Mouse (Mus musculus) heart, embryonic 13.5 days (tissue): ENCODE results near the gene Gata3. TPM values are rescaled to one million over a fixed set of nuclear protein-coding genes. Genes with fewer than 3 reads are reported as not detected.

ENCODE experiments used
- ATAC-seq: fragments of 200-750 bp; cut with Nextera tagmentation; 2 replicates; pipeline ENCODE4 v1.8.0; 2017; ENCODE audit warnings: moderate TSS enrichment; ENCODE audit not compliant: insufficient number of reproducible peaks, low FRiP score, low TSS enrichment; ENCODE audit errors: extremely low read depth
- H3K27ac ChIP-seq: fragments of 300-500 bp; sonication (generic); replicated peaks from 2 replicates; pipeline ENCODE4 v1.5.1; 2015; ENCODE audit warnings: moderate library complexity, mild to moderate bottlenecking, inconsistent platforms
- H3K27me3 ChIP-seq: fragments of 300-500 bp; sonication (generic); replicated peaks from 2 replicates; pipeline ENCODE4 v1.6.1; 2015; ENCODE audit warnings: mild to moderate bottlenecking, inconsistent platforms
- H3K36me3 ChIP-seq: fragments of 300-500 bp; sonication (generic); 2 replicates; pipeline ENCODE4 v1.6.1; 2015; ENCODE audit warnings: mild to moderate bottlenecking, inconsistent platforms
- H3K4me1 ChIP-seq: fragments of 300-500 bp; sonication (generic); 2 replicates; pipeline ENCODE4 v1.6.1; 2015; ENCODE audit warnings: inconsistent platforms
- H3K4me2 ChIP-seq: fragments of 300-500 bp; sonication (generic); 2 replicates; pipeline ENCODE4 v1.6.1; 2015; ENCODE audit warnings: inconsistent platforms, mild to moderate bottlenecking, moderate library complexity
- H3K4me3 ChIP-seq: fragments of 300-500 bp; sonication (generic); 2 replicates; pipeline ENCODE4 v1.5.1; 2015; ENCODE audit warnings: moderate library complexity, mild to moderate bottlenecking, inconsistent platforms
- H3K9ac ChIP-seq: fragments of 300-500 bp; sonication (generic); 2 replicates; pipeline ENCODE4 v1.6.1; 2015; ENCODE audit warnings: inconsistent platforms, mild to moderate bottlenecking, moderate library complexity
- H3K9me3 ChIP-seq: fragments of 300-500 bp; sonication (generic); 2 replicates; pipeline ENCODE4 v1.6.1; 2016; ENCODE audit warnings: inconsistent platforms
- WGBS: fragments of 180-500 bp; shearing (Covaris S2); methylation state at CpG from one replicate; pipeline ENCODE4 v1.1.7; 2015; ENCODE audit warnings: mixed read lengths; 5-methylcytosine and 5-hydroxymethylcytosine counted together
- polyA plus RNA-seq: library from polyadenylated mRNA; unstranded; fragments of >200 nt; fragmentation: Nextera tagmentation; extraction: Ambion mirVana; gene quantifications from 2 replicates; pipeline ENCODE4 v1.2.1, GENCODE M21; 2015

Gene Gata3
- polyA plus RNA-seq, 1 experiment from 2014 or later: 3.2 TPM

DNA sequence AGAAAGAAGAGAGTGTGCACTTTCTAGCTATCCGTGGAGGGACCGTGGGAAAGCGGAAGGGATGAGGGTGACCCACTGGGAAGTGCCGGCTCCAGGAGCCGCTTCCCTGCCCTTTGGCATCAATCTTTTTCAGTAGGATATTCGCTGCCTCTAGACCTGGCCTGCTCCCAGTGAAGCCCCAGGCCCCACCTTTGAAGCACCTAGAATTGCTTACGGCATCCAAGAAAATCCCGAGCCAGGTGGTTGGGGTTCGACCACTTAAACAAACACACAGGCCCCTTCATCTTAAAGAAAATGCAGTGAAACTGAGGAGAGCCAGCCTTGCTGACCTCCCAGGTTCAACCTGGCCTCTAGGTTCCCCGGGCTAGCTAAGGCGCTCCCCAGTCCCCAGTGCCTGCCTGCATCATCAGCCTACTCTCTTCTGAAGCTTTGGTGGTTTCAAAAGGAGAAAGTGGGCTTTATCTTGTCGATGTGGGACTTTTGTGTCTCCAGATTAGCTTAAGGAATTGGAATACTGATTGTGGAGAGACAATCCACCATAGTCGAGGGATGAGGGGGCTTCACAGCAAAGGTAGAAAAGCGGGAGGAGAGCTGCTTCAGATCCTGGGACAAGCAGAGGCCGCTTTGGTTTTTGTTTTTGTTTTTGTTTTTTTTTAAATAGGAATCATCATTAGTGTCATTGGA is 5.2 kb downstream of the Gata3 start:
- peak overlapping the region; percentile 97 for H3K4me2 ChIP-seq
- H3K27ac ChIP-seq: no peak overlapping the region
- no peak overlapping the region for H3K9ac ChIP-seq
- ATAC-seq: no peak
- no peaks in the 10 kb centered on the region for H3K9me3 ChIP-seq
- no peaks in the 10 kb centered on the region for H3K36me3 ChIP-seq
- peak overlapping the region; percentile 64 for H3K4me3 ChIP-seq
- H3K27me3 ChIP-seq: peaks cover 99% of the 10 kb centered on the region
- peaks cover 53% of the 10 kb centered on the region for H3K4me1 ChIP-seq
- WGBS: 11% methylated on average over 15 of the region's 15 CpGs

DNA sequence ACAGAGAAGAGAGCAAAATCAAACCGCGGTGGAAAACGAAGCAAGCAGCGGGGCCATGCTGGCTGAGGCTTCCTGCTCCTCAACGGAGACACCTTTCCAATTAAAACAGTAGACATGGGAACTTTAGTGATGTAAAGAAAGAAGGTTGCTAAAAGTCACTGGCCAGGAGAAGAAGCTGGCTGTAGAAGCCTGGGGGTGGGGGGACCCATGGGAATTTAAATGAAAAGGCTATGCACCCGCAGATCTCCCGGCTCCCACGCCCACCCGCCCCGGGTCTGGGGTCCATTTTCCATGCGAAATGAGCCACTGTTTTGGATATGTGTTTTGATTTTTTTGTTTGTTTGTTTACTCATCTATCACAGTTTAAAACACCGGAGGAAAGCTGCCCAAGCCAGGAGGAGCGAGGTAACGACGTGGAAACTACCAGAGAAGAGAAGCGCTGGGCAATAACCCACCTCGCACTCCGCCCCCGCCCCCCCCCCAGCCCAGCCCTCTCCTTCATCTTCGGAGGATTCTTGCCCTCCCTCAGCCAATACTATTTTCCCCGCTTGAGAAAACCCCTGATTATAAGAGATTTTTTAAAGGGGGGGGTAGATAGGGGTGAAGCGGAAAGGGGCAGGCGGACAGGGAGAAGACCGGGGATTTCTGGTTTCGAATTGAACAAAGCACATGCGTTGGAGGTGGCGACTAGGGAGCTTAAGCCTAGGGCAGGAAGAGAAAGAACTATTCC is 5.9 kb downstream of the Gata3 start:
- Histone ChIP-seq H3K9ac (peak overlapping the region; percentile 57; the same call in 1 of the 2 replicates), H3K27ac (no peak overlapping the region), H3K4me2 (peak overlapping the region; percentile 97), H3K9me3 (no peaks in the 10 kb centered on the region), H3K4me3 (peak overlapping the region; percentile 64), H3K27me3 (peaks cover 93% of the 10 kb centered on the region), H3K36me3 (no peaks in the 10 kb centered on the region), H3K4me1 (peaks cover 46% of the 10 kb centered on the region)
- ATAC-seq: no peak
- WGBS: 1% methylated on average over 27 of the region's 27 CpGs

DNA sequence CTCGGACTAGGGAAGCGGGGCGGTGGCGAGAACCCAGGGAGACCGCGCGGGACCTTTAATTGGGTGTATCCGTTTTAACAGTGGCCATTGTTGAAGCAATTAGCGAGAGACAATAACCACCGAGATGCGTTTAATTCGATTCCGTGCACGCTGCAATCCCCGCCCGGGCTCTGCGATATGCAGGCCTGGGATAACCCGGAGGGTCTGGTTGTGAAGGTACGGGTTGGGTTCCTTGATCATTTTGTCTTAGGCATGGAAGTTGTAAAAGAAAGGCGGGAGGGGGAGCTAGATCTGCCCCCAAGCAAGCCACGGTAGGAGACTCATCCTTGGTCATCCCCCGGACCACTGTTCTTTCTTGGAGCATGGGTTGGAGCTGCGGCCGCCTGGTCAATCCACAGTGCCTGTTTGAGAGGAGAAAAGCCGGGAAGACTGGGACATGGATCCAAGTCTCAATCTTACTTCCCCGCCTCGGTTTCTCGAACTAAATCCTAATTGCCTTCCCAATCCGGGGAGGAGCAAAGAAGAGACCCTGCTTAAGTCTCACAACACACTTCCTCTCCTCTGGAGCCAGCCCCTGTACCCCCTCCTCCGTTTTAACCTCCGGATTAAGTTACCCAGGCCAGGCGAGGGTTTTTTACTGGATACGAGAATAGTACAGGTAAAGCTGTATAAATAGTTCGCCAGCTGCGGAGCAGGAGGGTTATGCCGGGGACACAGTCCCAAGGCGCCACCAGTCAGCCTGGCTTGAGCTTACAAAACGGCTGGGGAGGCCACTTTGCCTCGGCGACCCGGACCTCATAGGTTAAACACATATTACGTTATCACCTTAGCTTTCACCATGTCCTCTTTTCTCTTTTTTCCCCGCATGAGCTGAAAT is 6.7 kb downstream of the Gata3 start:
- peak overlapping the region; percentile 97 for H3K4me2 ChIP-seq
- H3K4me1 ChIP-seq: peaks cover 45% of the 10 kb centered on the region
- no peak for ATAC-seq
- H3K27ac ChIP-seq: no peak overlapping the region
- no peaks in the 10 kb centered on the region for H3K9me3 ChIP-seq
- H3K36me3 ChIP-seq: no peaks in the 10 kb centered on the region
- peaks cover 90% of the 10 kb centered on the region for H3K27me3 ChIP-seq
- H3K9ac ChIP-seq: peak overlapping the region; percentile 57
- WGBS: 2% methylated on average over 43 of the region's 43 CpGs
- peak overlapping the region; percentile 64 for H3K4me3 ChIP-seq

DNA sequence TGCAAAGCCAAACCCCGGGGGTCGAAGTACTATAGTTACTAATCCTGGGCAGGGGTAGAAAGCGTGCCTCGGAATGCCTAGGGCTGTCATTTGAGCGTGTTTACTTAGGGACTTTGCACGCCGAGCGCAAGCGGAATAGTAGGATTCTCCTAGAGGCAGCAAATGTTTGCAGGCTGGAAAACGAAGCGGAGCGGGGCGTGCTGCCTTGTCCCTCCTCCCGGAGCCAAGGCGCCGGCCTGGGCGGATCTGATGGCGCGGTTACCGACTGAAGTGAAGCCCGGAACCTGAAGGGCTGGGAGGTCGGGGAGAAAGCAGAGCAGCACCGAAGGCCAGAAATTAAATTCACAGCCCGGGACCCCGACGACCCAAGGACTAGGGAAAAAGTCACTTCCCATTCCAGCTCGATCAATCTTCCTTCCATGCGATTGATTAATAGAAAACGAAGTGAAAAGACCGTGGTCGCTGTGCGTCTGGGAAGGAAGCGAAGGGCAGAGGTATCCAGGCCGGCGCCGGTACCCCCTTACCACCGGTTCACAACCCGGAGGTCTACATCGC is 7.4 kb downstream of the Gata3 start:
- Histone ChIP-seq H3K9ac (peak overlapping the region; percentile 57), H3K4me1 (peaks cover 51% of the 10 kb centered on the region)
- WGBS: under 1% methylated on average over 39 of the region's 39 CpGs

DNA sequence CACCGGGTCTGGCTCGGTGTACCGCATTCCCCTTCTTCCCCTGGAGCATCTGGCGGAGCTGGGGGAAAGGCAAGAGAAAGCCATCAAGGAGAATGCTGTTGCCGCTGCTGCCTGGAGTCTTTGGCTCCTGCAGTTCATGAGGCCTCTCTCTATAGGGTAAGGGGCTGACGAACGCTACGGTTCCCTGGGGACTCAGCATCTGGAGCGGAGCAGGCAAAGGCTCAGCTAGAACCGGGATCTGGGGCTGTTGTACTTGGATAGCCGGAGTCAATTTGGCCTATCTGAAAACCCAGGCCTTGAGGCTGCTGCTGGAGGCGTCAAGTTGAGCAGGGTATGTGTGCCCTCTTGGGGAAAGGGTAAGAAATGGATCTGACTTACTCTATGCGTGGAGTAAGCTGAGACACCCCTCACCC is 8.2 kb downstream of the Gata3 start:
- peak overlapping the region; percentile 64 for H3K4me3 ChIP-seq
- no peaks in the 10 kb centered on the region for H3K9me3 ChIP-seq
- H3K36me3 ChIP-seq: no peaks in the 10 kb centered on the region
- peaks cover 88% of the 10 kb centered on the region for H3K27me3 ChIP-seq
- H3K27ac ChIP-seq: peak overlapping the region; percentile 50
- 1% methylated on average over 12 of the region's 13 CpGs for WGBS
- peak overlapping the region; percentile 74 for H3K9ac ChIP-seq
- peak overlapping the region; percentile 97 for H3K4me2 ChIP-seq
- ATAC-seq: no peak
- peaks cover 55% of the 10 kb centered on the region for H3K4me1 ChIP-seq

More for the DNA sequence above, 7.4 kb downstream of the Gata3 start:
- Histone ChIP-seq H3K4me2 (peak overlapping the region; percentile 97), H3K9me3 (no peaks in the 10 kb centered on the region), H3K27me3 (peaks cover 88% of the 10 kb centered on the region), H3K4me3 (peak overlapping the region; percentile 64), H3K36me3 (no peaks in the 10 kb centered on the region), H3K27ac (no peak overlapping the region)
- no peak for ATAC-seq

DNA sequence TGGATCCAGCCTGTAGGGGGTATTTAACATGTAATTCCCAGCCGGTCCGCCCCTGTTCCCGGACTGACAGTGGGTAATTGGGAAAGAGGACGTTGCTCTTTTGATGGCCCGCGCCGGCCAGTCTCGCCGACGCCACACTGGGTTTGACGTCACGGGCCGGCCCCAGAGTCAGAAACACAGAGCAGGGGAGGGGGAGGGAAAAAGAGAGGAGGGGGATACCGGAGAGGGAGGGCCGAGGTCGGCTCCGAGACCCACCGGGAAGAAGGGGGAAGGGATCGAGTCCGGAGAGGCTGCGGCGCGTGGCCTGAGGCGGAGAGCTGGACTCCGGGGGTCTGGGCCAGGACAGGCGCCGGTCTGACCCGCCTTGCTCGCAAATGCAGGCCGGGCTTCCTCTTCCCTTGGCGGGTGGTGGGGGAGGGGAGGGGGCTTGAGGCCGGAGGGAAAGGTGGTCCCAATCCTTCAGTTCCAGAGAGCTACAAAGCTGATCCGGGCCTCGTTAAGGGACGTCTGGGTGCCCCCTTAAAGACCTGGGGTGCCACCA is 8.7 kb downstream of the Gata3 start, which contains the start of gene 4930412O13Rik:
TSS of gene 4930412O13Rik (plus strand) at position 202 of the 541 bp plus-strand sequence.
- Histone ChIP-seq H3K9me3 (no peaks in the 10 kb centered on the region), H3K4me3 (peak within 1 kb of the TSS; percentile 64), H3K4me1 (peaks cover 55% of the 10 kb centered on the region), H3K4me2 (peak within 1 kb of the TSS; percentile 97), H3K36me3 (no peaks in the 10 kb centered on the region), H3K27ac (peak within 1 kb of the TSS; percentile 50), H3K27me3 (peaks cover 88% of the 10 kb centered on the region), H3K9ac (peak within 1 kb of the TSS; percentile 74)
- WGBS: 1% methylated on average over 34 of the region's 35 CpGs
- ATAC-seq: no peak

DNA sequence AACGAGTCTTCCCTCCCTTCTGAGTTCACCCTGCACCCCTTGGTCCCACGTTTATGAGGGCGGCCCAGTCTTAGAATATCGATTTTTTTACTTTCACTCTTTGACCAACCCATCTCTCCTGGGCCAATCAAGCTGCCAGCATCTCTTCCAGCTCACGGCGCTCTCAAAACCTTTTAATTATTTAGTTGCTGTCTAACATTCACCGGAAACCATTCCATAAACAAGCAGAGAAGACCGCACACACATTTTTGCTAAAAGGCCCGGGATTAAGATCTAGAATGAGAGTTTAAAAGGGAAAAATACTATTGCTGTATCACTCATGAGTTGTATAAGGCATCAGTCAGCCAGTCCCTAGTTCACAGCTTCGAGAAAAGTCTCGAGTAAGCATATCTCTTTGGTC is 9.6 kb downstream of the Gata3 start:
- Histone ChIP-seq H3K9ac (0 out of 2 replicates have a peak overlapping the region, but pooled peaks have one; percentile 10), H3K9me3 (no peaks in the 10 kb centered on the region), H3K4me1 (peaks cover 56% of the 10 kb centered on the region), H3K4me2 (peak overlapping the region; percentile 97), H3K36me3 (no peaks in the 10 kb centered on the region), H3K27ac (no peak overlapping the region), H3K4me3 (peak overlapping the region; percentile 64), H3K27me3 (peaks cover 88% of the 10 kb centered on the region)
- ATAC-seq: no peak
- 7% methylated on average over 11 of the region's 11 CpGs for WGBS

DNA sequence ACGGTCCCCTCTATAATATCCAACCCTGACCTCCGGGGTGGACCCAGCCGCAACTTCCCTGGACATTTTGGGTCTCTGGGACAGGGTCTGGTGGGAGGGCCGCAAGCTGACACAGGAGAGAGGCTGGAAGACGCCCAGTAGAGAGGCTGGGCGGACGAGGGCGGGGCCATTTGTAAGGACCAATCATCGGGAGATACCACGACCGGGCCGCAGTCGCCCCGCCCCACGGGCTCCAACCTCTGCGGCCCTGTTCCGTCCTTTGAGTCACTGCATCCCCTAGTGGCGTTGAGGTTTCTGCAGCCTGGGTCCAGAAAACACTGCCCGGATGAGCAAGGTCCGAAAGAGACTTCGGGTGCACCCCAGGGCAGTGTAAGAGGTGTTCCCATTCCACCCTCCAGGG is 10.3 kb downstream of the Gata3 start:
- H3K36me3 ChIP-seq: no peaks in the 10 kb centered on the region
- H3K27me3 ChIP-seq: peaks cover 88% of the 10 kb centered on the region
- H3K9me3 ChIP-seq: no peaks in the 10 kb centered on the region
- peak overlapping the region; percentile 80 for H3K9ac ChIP-seq
- H3K4me1 ChIP-seq: peaks cover 64% of the 10 kb centered on the region
- peak overlapping the region; percentile 64 for H3K4me3 ChIP-seq
- peak overlapping the region; percentile 78; the same call in 1 of the 2 replicates for H3K27ac ChIP-seq
- under 1% methylated on average over 21 of the region's 21 CpGs for WGBS
- H3K4me2 ChIP-seq: peak overlapping the region; percentile 97
- peak; percentile 90 for ATAC-seq

DNA sequence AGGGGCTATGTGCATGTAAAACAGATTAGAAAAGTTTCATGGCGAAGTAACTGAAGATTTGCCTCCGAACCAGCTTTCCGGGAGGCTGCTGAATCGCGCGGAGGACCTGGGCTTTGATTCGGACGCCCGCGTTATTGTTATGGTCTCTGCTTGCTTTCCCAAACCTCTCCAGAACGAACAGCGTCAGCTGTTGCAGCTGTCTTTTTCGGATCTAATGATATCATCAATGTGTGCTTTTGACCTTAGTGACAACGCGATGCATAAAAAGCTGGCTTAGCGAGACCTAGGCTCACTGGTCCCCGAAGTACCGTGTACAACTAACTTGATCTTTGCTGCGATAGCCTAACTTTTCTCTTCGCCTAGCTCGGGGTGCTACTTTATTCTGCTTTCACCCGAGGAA is 10.7 kb downstream of the Gata3 start:
- ATAC-seq: no peak
- 1% methylated on average over 22 of the region's 22 CpGs for WGBS
- H3K27ac ChIP-seq: peak overlapping the region; percentile 78

DNA sequence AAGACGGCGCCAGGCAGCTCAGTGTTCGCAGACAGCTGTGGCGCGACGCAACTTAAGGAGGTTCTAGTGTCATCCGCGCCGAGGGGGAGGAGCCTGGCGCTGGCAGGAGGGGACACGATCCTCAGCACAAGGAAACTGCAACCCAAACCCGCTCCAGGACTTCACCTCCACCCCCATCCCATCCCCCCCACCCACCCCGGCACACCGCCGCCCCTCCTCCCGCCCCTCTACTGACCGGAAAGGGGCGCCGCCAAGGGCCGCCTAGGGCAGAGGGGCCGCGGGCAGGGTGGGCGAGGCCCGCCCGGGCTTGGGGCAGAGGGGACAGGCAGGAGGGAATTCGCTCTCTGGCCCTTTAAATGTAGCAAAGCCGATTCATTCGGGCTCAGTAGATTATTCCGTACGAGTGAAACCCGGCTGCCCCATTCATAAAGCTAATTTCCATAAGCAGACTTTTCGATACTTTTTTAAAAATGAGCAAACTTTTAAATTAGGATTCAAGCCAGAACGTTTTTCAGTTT is 11.2 kb downstream of the Gata3 start:
- H3K27ac ChIP-seq: peak overlapping the region; percentile 78
- H3K4me3 ChIP-seq: peak overlapping the region; percentile 64
- no peaks in the 10 kb centered on the region for H3K9me3 ChIP-seq
- peaks cover 88% of the 10 kb centered on the region for H3K27me3 ChIP-seq
- WGBS: under 1% methylated on average over 29 of the region's 33 CpGs
- peak overlapping the region; percentile 80 for H3K9ac ChIP-seq
- peak; percentile 32; the same call in 1 of the 2 replicates for ATAC-seq
- H3K36me3 ChIP-seq: no peaks in the 10 kb centered on the region
- H3K4me2 ChIP-seq: peak overlapping the region; percentile 97
- H3K4me1 ChIP-seq: peaks cover 60% of the 10 kb centered on the region

More for the DNA sequence above, 10.7 kb downstream of the Gata3 start:
- peaks cover 64% of the 10 kb centered on the region for H3K4me1 ChIP-seq
- no peaks in the 10 kb centered on the region for H3K36me3 ChIP-seq
- H3K27me3 ChIP-seq: peaks cover 88% of the 10 kb centered on the region
- H3K9me3 ChIP-seq: no peaks in the 10 kb centered on the region
- H3K4me2 ChIP-seq: peak overlapping the region; percentile 97
- peak overlapping the region; percentile 80 for H3K9ac ChIP-seq
- peak overlapping the region; percentile 64 for H3K4me3 ChIP-seq
